Mouse (Mus musculus): ENCODE results near the gene Acox3. TPM values are rescaled to one million over a fixed set of nuclear protein-coding genes. Genes with fewer than 3 reads are reported as not detected.

Acox3 gene
- polyA plus RNA-seq, 1 experiment: 77.9 TPM

DNA sequence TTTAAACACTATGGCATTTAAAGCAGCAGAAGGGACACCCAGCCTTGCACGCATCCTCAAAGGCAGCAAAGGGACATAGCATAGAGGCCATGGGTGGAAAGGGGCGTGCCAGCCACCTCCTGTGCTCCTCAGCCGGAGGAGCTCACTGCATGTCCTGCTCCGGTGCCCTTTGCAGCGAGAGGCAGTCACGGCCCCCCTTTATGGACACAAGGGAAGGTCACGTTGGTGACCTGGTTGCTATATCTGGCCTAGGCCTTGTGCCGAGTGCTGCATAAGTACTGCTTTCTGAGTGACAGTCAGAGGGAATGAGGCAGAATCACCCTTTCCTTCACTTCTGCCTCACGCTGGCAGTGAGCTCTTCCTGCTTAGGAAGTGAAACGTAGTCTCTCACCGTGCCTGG is 17.4 kb downstream of the Acox3 start:
- Histone ChIP-seq H3K36me3 (ENCODE audit: control insufficient read depth, insufficient read depth, low read length) (peaks cover 8% of the 10 kb centered on the region; the same call in 1 of the 2 replicates), H3K4me3 (ENCODE audit: insufficient read depth, low read depth, low read length) (no peak overlapping the region), H3K27me3 (replicated peaks; ENCODE audit: control insufficient read depth, insufficient read depth, low read length) (no peaks in the 10 kb centered on the region), H3K4me1 (ENCODE audit: control insufficient read depth, insufficient read depth, low read length) (no peaks in the 10 kb centered on the region), H3K27ac (ENCODE audit: insufficient read depth, low read depth, low read length) (no peak overlapping the region)
- TF ChIP-seq POLR2A (IDR thresholded peaks at IDR 0.05; ENCODE audit: low read depth, low read length) (no peak), CTCF (conservative IDR thresholded peaks at IDR 0.05; ENCODE audit: insufficient read depth, insufficient read length, low read depth, low read length) (no peak)
- no peak for DNase-seq
- 71% methylated on average over 11 of the region's 11 CpGs for WGBS

DNA sequence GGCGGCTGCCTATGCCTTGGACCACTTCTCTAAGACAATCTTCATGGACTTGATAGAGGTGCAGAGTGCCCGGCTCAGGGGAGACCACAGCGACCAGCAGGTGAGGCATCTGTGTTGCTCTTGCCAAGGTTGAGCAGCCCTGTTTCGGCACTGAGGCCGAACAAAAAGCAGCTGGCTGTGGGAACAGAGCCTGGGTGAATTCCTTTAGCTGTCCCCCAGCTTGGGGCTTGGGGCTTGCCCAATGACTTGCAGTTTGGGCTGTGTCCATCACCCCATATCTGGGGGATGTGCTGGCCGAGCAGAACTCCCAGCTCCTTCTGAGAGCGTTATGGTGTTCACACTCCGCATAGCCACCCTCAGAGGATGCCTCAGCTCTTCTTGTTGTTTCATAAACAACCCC is 18.7 kb downstream of the Acox3 start:
- no peak overlapping the region for H3K4me3 ChIP-seq (ENCODE audit: insufficient read depth, low read depth, low read length)
- 89% methylated on average over 8 of the region's 8 CpGs for WGBS
- no peaks in the 10 kb centered on the region for H3K4me1 ChIP-seq (ENCODE audit: control insufficient read depth, insufficient read depth, low read length)
- TF ChIP-seq CTCF (conservative IDR thresholded peaks at IDR 0.05; ENCODE audit: insufficient read depth, insufficient read length, low read depth, low read length) (no peak), POLR2A (IDR thresholded peaks at IDR 0.05; ENCODE audit: low read depth, low read length) (no peak)
- H3K36me3 ChIP-seq (ENCODE audit: control insufficient read depth, insufficient read depth, low read length): peaks cover 8% of the 10 kb centered on the region; the same call in 1 of the 2 replicates
- no peak for DNase-seq
- H3K27me3 ChIP-seq (replicated peaks; ENCODE audit: control insufficient read depth, insufficient read depth, low read length): no peaks in the 10 kb centered on the region
- H3K27ac ChIP-seq (ENCODE audit: insufficient read depth, low read depth, low read length): no peak overlapping the region

DNA sequence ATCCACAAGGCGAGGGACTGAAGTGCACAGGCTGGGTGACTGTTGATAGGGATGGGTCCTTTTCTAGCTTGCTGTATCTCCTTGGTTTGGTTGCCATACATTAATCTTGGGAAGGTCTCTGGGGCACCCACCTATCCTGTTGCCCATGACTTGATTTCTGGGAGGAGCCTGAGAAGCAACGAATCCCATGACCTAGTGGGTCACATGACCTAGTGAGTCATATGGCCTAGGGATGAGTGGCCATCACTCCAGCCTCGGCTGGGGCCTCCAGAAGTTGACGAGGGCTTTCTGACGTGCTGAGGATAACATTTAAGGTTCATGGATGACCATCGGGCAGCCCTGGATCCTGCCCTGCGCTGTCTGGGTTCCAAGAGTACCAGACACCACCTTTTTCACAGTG is 22.5 kb downstream of the Acox3 start:
- Histone ChIP-seq H3K4me3 (ENCODE audit: insufficient read depth, low read depth, low read length) (no peak overlapping the region), H3K36me3 (ENCODE audit: control insufficient read depth, insufficient read depth, low read length) (0 out of 2 replicates have a peak, but pooled peaks cover 2% of the 10 kb centered on the region), H3K4me1 (ENCODE audit: control insufficient read depth, insufficient read depth, low read length) (no peaks in the 10 kb centered on the region), H3K27ac (ENCODE audit: insufficient read depth, low read depth, low read length) (no peak overlapping the region), H3K27me3 (replicated peaks; ENCODE audit: control insufficient read depth, insufficient read depth, low read length) (no peaks in the 10 kb centered on the region)
- DNase-seq: no peak
- WGBS: 75% methylated on average over 7 of the region's 7 CpGs
- TF ChIP-seq POLR2A (IDR thresholded peaks at IDR 0.05; ENCODE audit: low read depth, low read length) (no peak), CTCF (conservative IDR thresholded peaks at IDR 0.05; ENCODE audit: insufficient read depth, insufficient read length, low read depth, low read length) (no peak)

GRCm38 (mm10) chr5:35606800-35607199 is 24.0 kb downstream of the Acox3 start:
- Histone ChIP-seq H3K27ac (ENCODE audit: insufficient read depth, low read depth, low read length) (no peak overlapping the region), H3K27me3 (replicated peaks; ENCODE audit: control insufficient read depth, insufficient read depth, low read length) (no peaks in the 10 kb centered on the region), H3K4me3 (ENCODE audit: insufficient read depth, low read depth, low read length) (no peak overlapping the region), H3K4me1 (ENCODE audit: control insufficient read depth, insufficient read depth, low read length) (no peaks in the 10 kb centered on the region), H3K36me3 (ENCODE audit: control insufficient read depth, insufficient read depth, low read length) (0 out of 2 replicates have a peak, but pooled peaks cover 2% of the 10 kb centered on the region)
- TF ChIP-seq CTCF (conservative IDR thresholded peaks at IDR 0.05; ENCODE audit: insufficient read depth, insufficient read length, low read depth, low read length) (no peak), POLR2A (IDR thresholded peaks at IDR 0.05; ENCODE audit: low read depth, low read length) (no peak)
- no peak for DNase-seq
- 94% methylated on average over 7 of the region's 7 CpGs for WGBS

DNA sequence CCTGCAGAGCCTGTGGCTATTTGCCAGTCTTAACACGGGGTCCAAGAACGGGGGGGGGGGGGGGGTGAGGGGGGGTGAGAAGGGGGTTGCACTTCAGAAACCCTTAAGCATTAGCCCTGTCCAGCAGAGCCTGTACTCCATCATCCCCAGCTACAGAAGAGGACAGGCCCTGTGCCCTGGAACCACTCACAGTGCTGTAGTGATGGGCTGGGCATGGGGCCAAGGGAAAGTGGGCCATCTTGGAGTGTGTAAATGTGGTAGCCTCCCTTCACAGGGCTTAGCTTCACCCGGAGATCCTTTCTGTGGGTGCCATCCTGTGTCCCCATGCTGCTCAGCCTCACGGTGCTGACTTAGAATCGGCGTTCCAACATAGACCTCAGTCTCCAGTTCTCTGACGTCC is 24.9 kb downstream of the Acox3 start:
- WGBS: 73% methylated on average over 7 of the region's 7 CpGs

GRCm38 (mm10) chr5:35608559-35608958 is 25.7 kb downstream of the Acox3 start:
- H3K27ac ChIP-seq (ENCODE audit: insufficient read depth, low read depth, low read length): no peak overlapping the region
- TF ChIP-seq POLR2A (IDR thresholded peaks at IDR 0.05; ENCODE audit: low read depth, low read length) (no peak), CTCF (conservative IDR thresholded peaks at IDR 0.05; ENCODE audit: insufficient read depth, insufficient read length, low read depth, low read length) (no peak)
- WGBS: 83% methylated on average over 5 of the region's 5 CpGs
- H3K4me1 ChIP-seq (ENCODE audit: control insufficient read depth, insufficient read depth, low read length): no peaks in the 10 kb centered on the region
- DNase-seq: no peak
- no peaks in the 10 kb centered on the region for H3K27me3 ChIP-seq (replicated peaks; ENCODE audit: control insufficient read depth, insufficient read depth, low read length)
- no peaks in the 10 kb centered on the region for H3K36me3 ChIP-seq (ENCODE audit: control insufficient read depth, insufficient read depth, low read length)
- H3K4me3 ChIP-seq (ENCODE audit: insufficient read depth, low read depth, low read length): no peak overlapping the region

More for the DNA sequence above, 24.9 kb downstream of the Acox3 start:
- no peak for DNase-seq
- TF ChIP-seq POLR2A (IDR thresholded peaks at IDR 0.05; ENCODE audit: low read depth, low read length): no peak
- Histone ChIP-seq H3K4me3 (ENCODE audit: insufficient read depth, low read depth, low read length) (no peak overlapping the region), H3K36me3 (ENCODE audit: control insufficient read depth, insufficient read depth, low read length) (0 out of 2 replicates have a peak, but pooled peaks cover 2% of the 10 kb centered on the region), H3K27ac (ENCODE audit: insufficient read depth, low read depth, low read length) (no peak overlapping the region), H3K27me3 (replicated peaks; ENCODE audit: control insufficient read depth, insufficient read depth, low read length) (no peaks in the 10 kb centered on the region), H3K4me1 (ENCODE audit: control insufficient read depth, insufficient read depth, low read length) (no peaks in the 10 kb centered on the region)

- 39% methylated on average over 12 of the region's 12 CpGs for WGBS
- no peak overlapping the region for H3K4me3 ChIP-seq (ENCODE audit: insufficient read depth, low read depth, low read length)
- TF ChIP-seq POLR2A (IDR thresholded peaks at IDR 0.05; ENCODE audit: low read depth, low read length): no peak
- H3K27ac ChIP-seq (ENCODE audit: insufficient read depth, low read depth, low read length): no peak overlapping the region
- H3K4me1 ChIP-seq (ENCODE audit: control insufficient read depth, insufficient read depth, low read length): no peaks in the 10 kb centered on the region
- H3K27me3 ChIP-seq (replicated peaks; ENCODE audit: control insufficient read depth, insufficient read depth, low read length): no peaks in the 10 kb centered on the region
- no peaks in the 10 kb centered on the region for H3K36me3 ChIP-seq (ENCODE audit: control insufficient read depth, insufficient read depth, low read length)
- peak; percentile 50 for DNase-seq
Measured at GRCm38 (mm10) chr5:35609381-35609780, 26.5 kb downstream of the Acox3 start.

DNA sequence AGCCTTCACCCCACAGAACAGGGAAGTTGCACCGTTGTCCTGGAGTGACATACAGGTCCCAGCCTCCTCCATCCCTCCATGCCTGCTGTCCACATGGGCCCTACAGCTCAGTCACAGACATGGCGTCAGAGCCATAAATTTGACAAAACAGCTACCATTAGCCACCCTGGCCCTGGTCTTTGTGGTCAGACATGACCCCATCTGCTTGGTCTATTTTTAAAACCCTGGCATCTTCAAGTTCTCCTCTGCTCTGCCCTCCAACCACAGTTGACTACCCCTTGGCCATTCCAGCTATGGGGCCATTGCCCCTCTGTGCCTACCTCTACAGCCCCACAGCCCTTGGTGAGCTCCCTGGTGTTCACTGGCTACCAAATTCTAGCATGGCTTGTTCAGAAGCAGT is 27.1 kb downstream of the Acox3 start:
- no peak for TF ChIP-seq CTCF (conservative IDR thresholded peaks at IDR 0.05; ENCODE audit: insufficient read depth, insufficient read length, low read depth, low read length)
- TF ChIP-seq POLR2A (IDR thresholded peaks at IDR 0.05; ENCODE audit: low read depth, low read length): no peak
- Histone ChIP-seq H3K4me3 (ENCODE audit: insufficient read depth, low read depth, low read length) (no peak overlapping the region), H3K27me3 (replicated peaks; ENCODE audit: control insufficient read depth, insufficient read depth, low read length) (no peaks in the 10 kb centered on the region), H3K36me3 (ENCODE audit: control insufficient read depth, insufficient read depth, low read length) (no peaks in the 10 kb centered on the region), H3K27ac (ENCODE audit: insufficient read depth, low read depth, low read length) (no peak overlapping the region), H3K4me1 (ENCODE audit: control insufficient read depth, insufficient read depth, low read length) (no peaks in the 10 kb centered on the region)
- DNase-seq: no peak
- 71% methylated on average over 2 of the region's 2 CpGs for WGBS
